Mouse (Mus musculus) lung, adult 2 months (tissue): Measurements from ENCODE around the gene Spred1. TPM values are rescaled to one million over a fixed set of nuclear protein-coding genes. Genes with fewer than 3 reads are reported as not detected.

ENCODE experiments used
- DNase-seq: peaks from one replicate; pipeline ENCODE4 v3.0.0; 2022
- H3K4me1 ChIP-seq: fragments of 200-500 bp; 2 replicates; pipeline ENCODE4 v1.6.1; 2011; ENCODE audit warnings: low read length; ENCODE audit not compliant: control insufficient read depth, insufficient read depth
- H3K4me3 ChIP-seq: fragments of 200-500 bp; replicated peaks from 2 replicates; pipeline ENCODE3; 2011; ENCODE audit warnings: low read depth, mild to moderate bottlenecking, control low read depth, low read length; ENCODE audit errors: extremely low read depth
- CTCF ChIP-seq: fragments of 200-500 bp; IDR thresholded peaks from 2 replicates; pipeline ENCODE4 v1.5.1; 2011; ENCODE audit warnings: mild to moderate bottlenecking, low read length, control low read depth; ENCODE audit not compliant: insufficient read depth
- POLR2A ChIP-seq: fragments of 200-500 bp; IDR thresholded peaks from 2 replicates; pipeline ENCODE4 v1.6.1; 2011; ENCODE audit warnings: low read depth, mild to moderate bottlenecking, control low read depth, low read length, borderline replicate concordance; ENCODE audit errors: extremely low read depth
- WGBS: fragments of 180-500 bp; shearing (Covaris S2); methylation state at CpG from one replicate; pipeline ENCODE4 v1.1.7; 2018; 5-methylcytosine and 5-hydroxymethylcytosine counted together
- polyA plus RNA-seq: library from polyadenylated mRNA; depleted of rRNA; stranded (reverse); fragments of >200 nt; gene quantifications from 2 replicates; pipeline ENCODE4 v1.2.3, GENCODE M21; 2012

Gene Spred1
- polyA plus RNA-seq, 1 experiment: 8.4 TPM

DNA sequence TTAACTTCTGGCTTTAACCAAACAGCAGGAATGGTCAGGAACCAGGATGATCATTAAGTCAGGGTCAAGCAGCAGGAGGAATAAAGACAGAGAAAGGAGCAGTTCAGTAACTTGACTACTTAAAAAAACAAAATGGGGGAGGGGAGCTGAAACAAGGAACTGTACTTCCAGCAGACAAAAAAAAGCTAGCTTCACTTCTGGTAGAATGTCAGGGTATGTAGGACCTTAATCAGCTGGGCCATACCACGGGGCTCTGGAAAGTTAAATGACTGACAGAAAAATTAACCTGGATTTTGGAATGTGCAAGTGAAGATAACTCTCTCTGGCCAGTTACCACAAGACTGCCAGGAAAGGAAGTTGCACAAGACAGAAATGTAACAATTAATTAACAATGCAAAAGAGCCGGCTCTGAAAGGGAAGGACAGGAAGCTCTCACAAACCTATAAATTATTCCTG lies 28.2 kb upstream of the Spred1 start:
- TF ChIP-seq CTCF (no peak), POLR2A (no peak)
- DNase-seq: no peak

GRCm38 (mm10) chr2:117095491-117095890 lies 25.7 kb upstream of the Spred1 start:
- 62% methylated on average over 3 of the region's 3 CpGs for WGBS
- no peak for TF ChIP-seq CTCF
- no peak for TF ChIP-seq POLR2A
- no peak for DNase-seq
- H3K4me3 ChIP-seq: no peak overlapping the region
- peaks cover 7% of the 10 kb centered on the region; the same call in 1 of the 2 replicates for H3K4me1 ChIP-seq

More for the DNA sequence above, 28.2 kb upstream of the Spred1 start:
- Histone ChIP-seq H3K4me1 (peaks cover 7% of the 10 kb centered on the region), H3K4me3 (no peak overlapping the region)
- 27% methylated on average over 2 of the region's 2 CpGs for WGBS

DNA sequence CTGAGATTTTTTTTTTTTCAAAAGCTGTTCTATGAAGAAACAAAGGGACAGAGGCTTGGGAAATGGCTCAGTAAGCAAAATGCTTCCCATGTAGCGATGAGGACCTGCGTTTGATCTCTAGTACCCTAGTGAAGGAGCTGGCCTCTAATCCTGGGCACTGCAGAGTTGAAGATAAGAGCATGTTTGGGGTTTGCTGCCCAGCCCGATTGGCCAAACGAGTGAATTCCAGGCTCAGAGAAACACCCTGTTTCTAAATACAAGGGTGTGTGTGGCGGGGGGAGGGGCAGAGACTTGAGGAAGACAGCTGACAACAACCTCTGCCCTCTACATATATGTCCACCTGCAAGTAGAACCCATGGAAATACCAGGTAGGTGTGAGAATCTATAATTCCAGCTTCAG lies 23.9 kb upstream of the Spred1 start:
- DNase-seq: no peak
- H3K4me3 ChIP-seq: no peak overlapping the region
- WGBS: 56% methylated on average over 5 of the region's 5 CpGs
- H3K4me1 ChIP-seq: peaks cover 7% of the 10 kb centered on the region; the same call in 1 of the 2 replicates
- TF ChIP-seq POLR2A (no peak), CTCF (no peak)

- DNase-seq: no peak
- Histone ChIP-seq H3K4me1 (peaks cover 5% of the 10 kb centered on the region), H3K4me3 (no peak overlapping the region)
- 25% methylated on average over 10 of the region's 10 CpGs for WGBS
- TF ChIP-seq CTCF: no peak
- TF ChIP-seq POLR2A: no peak
These were observed 21.9 kb upstream of the Spred1 start for GRCm38 (mm10) chr2:117099316-117099715.

DNA sequence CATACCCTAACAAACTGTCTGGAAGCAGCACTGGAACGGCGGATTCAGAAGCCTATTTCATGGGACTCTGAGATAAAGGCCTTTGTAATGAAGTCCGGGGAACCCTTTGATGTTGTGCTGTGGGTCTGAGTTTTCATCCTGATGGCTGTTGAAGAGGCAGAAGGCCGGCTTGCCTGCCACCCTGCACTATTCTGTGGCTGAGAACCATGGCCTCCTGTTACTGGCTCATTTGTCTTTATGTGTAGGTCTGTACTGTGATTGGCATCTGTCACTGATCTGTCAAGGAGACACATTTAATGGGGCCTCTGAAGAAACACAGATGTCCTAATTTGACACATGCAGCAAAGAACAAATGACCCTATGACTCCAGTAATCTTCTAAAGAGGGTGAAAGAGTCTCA lies 17.7 kb upstream of the Spred1 start:
- Histone ChIP-seq H3K4me3 (no peak overlapping the region), H3K4me1 (no peaks in the 10 kb centered on the region; the same call in none of the 2 replicates)
- TF ChIP-seq CTCF (no peak), POLR2A (no peak)
- DNase-seq: no peak
- WGBS: 65% methylated on average over 4 of the region's 4 CpGs

DNA sequence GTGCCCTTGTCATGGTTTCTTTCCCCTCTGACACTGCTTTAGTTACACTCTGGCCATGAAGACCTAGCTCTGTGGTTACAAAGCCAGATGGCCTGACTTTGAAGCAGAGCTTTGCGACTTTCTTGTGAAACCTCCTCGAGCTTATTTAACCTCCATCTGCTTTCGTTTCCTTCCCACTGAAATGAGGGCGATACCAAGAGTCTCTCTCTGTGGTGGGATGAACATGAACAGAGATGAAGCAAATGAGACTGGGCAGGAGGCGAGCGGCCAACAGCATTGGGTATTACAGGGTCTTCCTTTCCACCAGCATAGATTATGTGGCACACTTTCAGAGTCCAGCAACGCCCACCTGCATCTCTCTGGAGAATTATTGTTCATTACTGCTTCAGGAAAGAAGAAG lies 15.8 kb upstream of the Spred1 start:
- 69% methylated on average over 7 of the region's 7 CpGs for WGBS
- H3K4me3 ChIP-seq: no peak overlapping the region
- H3K4me1 ChIP-seq: peaks cover 3% of the 10 kb centered on the region

DNA sequence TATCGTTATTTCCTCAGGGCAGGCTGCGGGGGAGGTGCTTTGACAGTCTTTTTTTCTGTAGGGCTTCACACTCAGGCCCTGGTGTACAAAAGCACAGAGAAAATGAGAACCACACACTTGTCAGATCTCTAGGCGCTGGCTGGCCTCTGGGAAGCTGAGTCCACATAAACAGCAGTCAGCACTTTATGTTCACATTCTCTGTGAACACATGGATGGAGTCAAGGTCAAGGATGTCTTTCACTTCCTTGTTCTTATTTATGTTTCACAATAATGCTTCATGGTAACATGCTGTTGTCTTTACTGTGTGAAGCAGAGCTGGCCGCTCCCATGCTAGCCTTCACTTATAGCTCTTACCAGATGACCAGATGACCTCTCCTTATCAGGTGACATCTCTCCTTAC lies 13.1 kb upstream of the Spred1 start:
- DNase-seq: no peak
- TF ChIP-seq CTCF (no peak), POLR2A (no peak)
- WGBS: 65% methylated on average over 4 of the region's 4 CpGs

More for the DNA sequence above, 15.8 kb upstream of the Spred1 start:
- TF ChIP-seq POLR2A: no peak
- TF ChIP-seq CTCF: no peak
- DNase-seq: no peak

DNA sequence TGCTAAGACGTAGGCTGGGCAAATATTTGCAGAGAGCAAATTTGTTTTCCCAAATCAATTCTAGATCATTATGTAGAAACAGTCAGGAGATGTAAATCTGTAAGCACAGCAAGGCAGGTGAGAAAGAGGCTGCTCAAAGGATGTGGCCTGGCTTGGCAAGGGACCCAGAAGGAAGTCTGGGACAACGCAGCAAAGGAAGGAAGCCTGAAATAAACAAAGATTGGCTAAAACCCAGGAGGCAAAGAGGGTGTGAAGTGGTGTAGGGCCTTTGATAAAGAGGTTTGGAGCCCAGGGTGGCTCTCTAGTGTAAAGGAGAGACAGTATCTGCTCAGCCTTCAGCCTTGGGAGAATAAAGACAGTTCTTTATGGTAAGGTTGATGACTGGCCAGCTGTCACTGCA lies 11.9 kb upstream of the Spred1 start:
- no peak for TF ChIP-seq POLR2A
- TF ChIP-seq CTCF: no peak
- 19% methylated on average over 2 of the region's 2 CpGs for WGBS
- Histone ChIP-seq H3K4me3 (no peak overlapping the region), H3K4me1 (peaks cover 3% of the 10 kb centered on the region)
- DNase-seq: no peak

More for the DNA sequence above, 13.1 kb upstream of the Spred1 start:
- no peak overlapping the region for H3K4me3 ChIP-seq
- peaks cover 3% of the 10 kb centered on the region for H3K4me1 ChIP-seq

- TF ChIP-seq CTCF: no peak
- no peak for TF ChIP-seq POLR2A
- DNase-seq: no peak
- 89% methylated on average over 6 of the region's 6 CpGs for WGBS
- Histone ChIP-seq H3K4me3 (no peak overlapping the region), H3K4me1 (peaks cover 3% of the 10 kb centered on the region)
These were observed 10.8 kb upstream of the Spred1 start for GRCm38 (mm10) chr2:117110355-117110866.

DNA sequence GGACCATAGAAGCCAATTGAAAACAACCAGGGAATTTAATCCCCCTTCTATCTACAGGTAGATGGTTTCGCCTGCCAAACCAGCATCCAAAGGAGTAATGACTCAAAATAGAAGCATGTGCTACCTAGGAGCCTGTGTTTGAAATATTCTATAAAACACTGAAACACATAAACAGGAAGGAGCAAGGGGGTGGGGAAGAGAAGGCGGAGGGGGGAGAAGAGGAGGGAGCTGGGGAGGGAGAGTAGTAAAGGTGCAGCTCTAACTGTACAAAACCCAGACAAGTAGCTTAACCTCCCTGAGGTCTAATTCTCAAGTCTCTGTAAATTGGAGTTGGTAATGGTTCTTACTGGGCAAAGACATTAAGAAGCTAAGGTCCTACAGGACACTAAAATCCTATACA lies 7.9 kb upstream of the Spred1 start:
- DNase-seq: no peak
- Histone ChIP-seq H3K4me3 (no peak overlapping the region), H3K4me1 (peaks cover 3% of the 10 kb centered on the region)
- 67% methylated on average over 2 of the region's 2 CpGs for WGBS
- TF ChIP-seq POLR2A (no peak), CTCF (no peak)

- TF ChIP-seq CTCF: no peak
- no peak for TF ChIP-seq POLR2A
- 38% methylated on average over 4 of the region's 4 CpGs for WGBS
- DNase-seq: no peak
- Histone ChIP-seq H3K4me1 (peaks cover 3% of the 10 kb centered on the region), H3K4me3 (no peak overlapping the region)
These were observed 7.4 kb upstream of the Spred1 start for GRCm38 (mm10) chr2:117113762-117114161.

GRCm38 (mm10) chr2:117118516-117118915 lies 2.7 kb upstream of the Spred1 start:
- Histone ChIP-seq H3K4me1 (no peaks in the 10 kb centered on the region), H3K4me3 (no peak overlapping the region)
- DNase-seq: no peak
- 52% methylated on average over 2 of the region's 2 CpGs for WGBS
- TF ChIP-seq POLR2A: no peak
- TF ChIP-seq CTCF: no peak
